Mouse (Mus musculus) monocyte, adult 5-6 weeks (primary cell): ENCODE results near the gene Nxn. TPM values are rescaled to one million over a fixed set of nuclear protein-coding genes. Genes with fewer than 3 reads are reported as not detected.

ENCODE experiments used
- ATAC-seq: fragments of 153-309, 156-312 bp; replicated peaks from 2 replicates; pipeline ENCODE4 v1.8.0; 2017; ENCODE audit warnings: mild to moderate bottlenecking; ENCODE audit not compliant: low TSS enrichment, insufficient number of reproducible peaks, severe bottlenecking, poor library complexity, low FRiP score
- total RNA-seq: library from RNA; stranded (forward); fragments of 200-1000, 200-491, 200-594 nt; gene quantifications from 3 replicates; pipeline ENCODE4 v1.2.3, GENCODE M21; 2017

Gene Nxn
- total RNA-seq, 1 experiment from 2014 or later, result 1.9 TPM

GRCm38 (mm10) chr11:76319714-76320435 is 79.1 kb downstream of the Nxn start:
- no peak for ATAC-seq

- ATAC-seq, result no peak
Measured at GRCm38 (mm10) chr11:76317904-76318303, 81.0 kb downstream of the Nxn start.

DNA sequence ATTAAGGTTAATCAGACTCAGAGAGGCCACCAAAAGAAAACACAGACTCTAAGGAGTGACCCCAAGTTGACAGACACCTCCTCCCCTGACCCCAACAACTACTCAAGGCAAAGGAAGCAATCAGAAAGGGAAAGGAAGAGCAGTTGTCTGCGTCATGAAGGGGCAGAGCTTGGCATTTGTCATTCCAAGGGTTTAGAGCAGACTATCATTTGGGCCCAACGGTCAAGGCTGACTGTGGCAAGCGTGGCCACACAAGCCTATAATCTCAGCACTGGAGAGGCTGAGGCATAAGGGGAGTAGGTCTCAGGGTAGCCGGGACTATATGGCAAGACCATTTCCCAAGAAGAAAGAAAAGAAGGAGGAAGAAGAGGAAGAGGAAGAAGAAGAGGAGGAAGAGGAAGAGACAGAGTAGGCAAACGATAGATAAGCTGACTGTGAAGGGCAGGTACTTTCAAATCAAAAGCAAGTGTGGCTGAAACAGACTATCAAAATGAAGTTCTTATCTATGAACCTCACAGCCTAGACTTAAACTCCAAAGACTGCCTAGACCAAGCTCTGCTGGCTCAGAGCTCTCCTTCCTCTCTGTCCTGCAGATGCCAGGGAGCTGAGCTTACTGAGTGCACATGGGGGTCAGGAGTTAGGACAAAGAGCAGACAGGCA is 83.0 kb downstream of the Nxn start:
- no peak for ATAC-seq

DNA sequence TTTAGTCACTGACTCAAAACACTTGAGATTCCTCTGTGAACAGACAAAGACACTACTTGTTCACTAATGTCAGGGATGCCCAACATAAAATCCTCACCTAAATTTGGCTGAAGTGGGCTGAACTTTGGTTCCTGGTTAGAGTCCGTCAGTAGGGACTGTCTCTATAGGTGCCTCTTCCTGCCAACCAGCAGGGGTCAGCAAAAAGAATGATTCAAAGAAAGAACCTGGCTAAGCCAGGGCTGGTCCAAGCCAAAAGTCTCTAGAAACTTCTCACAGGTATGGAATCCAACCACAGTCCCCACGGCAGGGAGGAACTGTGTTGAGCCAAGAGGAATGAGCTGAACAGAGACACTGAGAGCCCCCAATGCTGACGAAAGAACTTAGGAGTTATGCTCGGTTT is 84.2 kb downstream of the Nxn start:
- ATAC-seq, result no peak

DNA sequence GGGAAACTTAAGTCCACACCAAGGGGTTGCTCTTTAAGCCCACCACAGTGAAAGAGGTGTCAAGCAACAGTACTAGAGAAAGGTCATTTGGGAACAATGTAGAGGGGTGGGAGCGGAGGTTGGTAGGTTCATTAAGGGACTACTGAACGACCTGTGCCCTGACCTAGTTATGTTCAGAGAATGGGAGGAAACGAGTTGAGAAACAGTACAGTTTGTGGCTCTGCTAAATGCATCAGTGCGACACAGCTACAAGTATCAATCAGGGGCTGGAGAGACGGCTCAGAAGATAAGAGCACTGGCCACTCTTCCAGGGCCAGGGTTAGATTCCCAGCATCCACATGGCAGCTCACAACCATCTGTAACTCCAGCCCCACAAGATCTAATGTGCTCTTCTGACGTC is 84.8 kb downstream of the Nxn start:
- no peak for ATAC-seq

- no peak for ATAC-seq
Measured at GRCm38 (mm10) chr11:76312805-76313204, 86.1 kb downstream of the Nxn start.

GRCm38 (mm10) chr11:76311224-76312000 is 87.5 kb downstream of the Nxn start:
- no peak for ATAC-seq

DNA sequence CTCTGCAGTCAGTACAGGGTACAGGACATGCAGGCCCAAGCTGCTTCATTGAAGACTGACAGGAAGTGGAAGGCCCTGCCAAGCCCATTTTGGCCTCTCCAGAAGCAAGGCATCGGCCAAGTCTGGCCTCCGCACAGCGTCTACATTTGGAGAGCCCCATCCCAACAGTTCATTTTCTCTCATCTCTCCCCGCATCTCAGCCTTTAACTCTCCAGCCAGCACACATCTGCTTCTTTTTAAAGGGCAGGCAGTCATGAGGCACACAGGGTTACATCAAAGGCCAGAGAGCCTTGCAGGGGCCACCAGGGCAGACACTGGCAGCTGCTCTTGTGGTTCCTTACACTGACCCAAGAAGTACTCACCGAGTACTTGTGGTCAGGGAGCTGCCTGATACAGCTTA is 89.1 kb downstream of the Nxn start:
- no peak for ATAC-seq

- ATAC-seq, result no peak
Measured at GRCm38 (mm10) chr11:76309072-76309471, 89.9 kb downstream of the Nxn start.

- ATAC-seq, result no peak
Measured at GRCm38 (mm10) chr11:76306769-76307168, 92.2 kb downstream of the Nxn start.

- ATAC-seq, result no peak
Measured at GRCm38 (mm10) chr11:76305571-76305970, 93.4 kb downstream of the Nxn start.

DNA sequence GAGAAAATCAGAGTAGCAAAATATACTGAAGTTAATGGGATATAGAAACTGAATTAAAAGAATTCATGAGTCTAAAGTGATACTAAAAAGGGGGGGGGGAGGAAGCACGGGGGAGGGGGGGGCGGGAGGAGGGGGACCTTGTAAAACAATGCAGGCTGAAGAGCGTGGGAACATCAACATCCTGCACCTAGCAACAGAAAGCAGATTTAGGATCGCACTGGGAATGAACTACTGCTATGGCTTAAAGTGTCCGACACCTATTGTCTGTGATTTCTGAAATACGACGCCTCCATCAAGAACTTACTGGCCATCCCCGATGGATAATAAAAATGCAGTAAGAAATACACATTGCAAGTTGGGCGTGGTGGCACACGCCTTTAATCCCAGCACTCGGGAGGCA is 95.6 kb downstream of the Nxn start:
- ATAC-seq, result no peak

GRCm38 (mm10) chr11:76300862-76301261 is 98.1 kb downstream of the Nxn start:
- no peak for ATAC-seq

- ATAC-seq, result no peak
Measured at GRCm38 (mm10) chr11:76298457-76299000, 100.4 kb downstream of the Nxn start.

GRCm38 (mm10) chr11:76297252-76297651 is 101.7 kb downstream of the Nxn start:
- no peak for ATAC-seq

- no peak for ATAC-seq
Measured at GRCm38 (mm10) chr11:76294836-76295235, 104.1 kb downstream of the Nxn start.

DNA sequence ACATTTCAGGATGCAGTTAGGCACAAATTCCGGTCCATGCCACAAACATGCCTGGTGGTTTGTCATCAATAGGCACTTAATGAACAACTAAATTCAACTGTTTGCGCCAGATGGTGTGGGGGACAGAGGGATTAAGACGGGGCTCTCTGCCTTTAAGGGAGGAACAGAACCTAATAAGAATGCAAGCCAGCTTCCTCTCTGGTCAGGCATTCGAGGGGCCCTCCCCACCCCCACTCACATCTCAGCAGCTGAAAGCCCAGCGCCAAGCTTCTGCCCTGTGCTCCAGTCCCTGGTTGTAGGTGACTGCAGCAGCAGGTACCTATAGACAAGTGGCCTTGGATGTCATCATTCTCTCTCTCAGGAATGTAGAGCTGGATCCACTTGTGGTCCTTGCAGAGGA is 104.9 kb downstream of the Nxn start:
- no peak for ATAC-seq

DNA sequence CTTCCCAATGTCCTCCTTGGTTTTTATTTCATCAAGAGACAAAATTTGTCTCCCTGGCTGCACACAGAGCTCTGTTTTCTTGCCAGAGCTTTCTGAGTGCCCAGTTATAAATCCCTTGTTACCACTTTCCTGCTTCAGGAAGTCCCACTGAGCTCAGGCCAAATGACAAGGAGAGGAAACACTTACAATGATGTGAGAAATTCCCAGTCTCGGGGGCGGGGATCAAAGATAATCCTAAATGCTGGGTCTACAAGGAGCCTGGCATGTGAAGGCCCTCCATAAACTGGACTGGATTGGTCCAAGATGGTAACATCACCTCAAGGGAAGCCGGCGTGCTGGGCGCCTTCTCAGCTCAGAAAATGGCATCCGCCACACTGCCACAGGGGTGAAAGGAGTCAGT is 106.1 kb downstream of the Nxn start:
- ATAC-seq, result no peak

DNA sequence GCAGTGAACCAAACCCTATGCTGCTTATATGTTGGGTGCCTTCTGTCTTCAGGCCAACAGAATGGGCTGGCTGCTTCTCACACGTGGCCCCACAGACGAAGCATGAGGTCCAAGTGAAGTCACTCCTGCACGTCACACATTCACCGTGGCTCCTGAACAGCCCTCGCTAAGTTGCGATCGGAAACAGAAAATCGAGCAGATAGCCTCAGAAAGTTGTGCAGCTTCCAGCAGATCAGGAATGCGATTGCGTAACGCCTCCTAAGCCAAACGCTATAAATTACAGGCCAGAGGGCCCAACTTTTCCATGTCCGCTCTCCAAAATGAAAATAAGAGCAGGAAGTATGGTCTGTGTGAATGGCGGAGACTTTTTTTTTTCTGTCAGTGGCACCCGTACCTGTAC is 106.5 kb downstream of the Nxn start:
- ATAC-seq, result no peak

GRCm38 (mm10) chr11:76291960-76292359 is 107.0 kb downstream of the Nxn start:
- no peak for ATAC-seq
